Mouse (Mus musculus) stomach, embryonic 15.5 days (tissue): ENCODE measurements around the gene Prkag2. TPM values are rescaled to one million over a fixed set of nuclear protein-coding genes. Genes with fewer than 3 reads are reported as not detected.

Source experiments
- ATAC-seq: fragments of 200-750 bp; cut with Nextera tagmentation; 2 replicates; pipeline ENCODE4 v1.8.0; 2017; ENCODE audit warnings: low read depth, moderate number of reproducible peaks, moderate TSS enrichment; ENCODE audit not compliant: insufficient read depth, low FRiP score
- H3K27ac ChIP-seq: fragments of 300-500 bp; sonication (generic); 2 replicates; pipeline ENCODE4 v1.5.1; 2015; ENCODE audit warnings: mild to moderate bottlenecking, inconsistent platforms
- H3K27me3 ChIP-seq: fragments of 300-500 bp; sonication (generic); replicated peaks from 2 replicates; pipeline ENCODE4 v1.6.1; 2015; ENCODE audit warnings: inconsistent platforms
- H3K36me3 ChIP-seq: fragments of 300-500 bp; sonication (generic); 2 replicates; pipeline ENCODE4 v1.6.1; 2015; ENCODE audit warnings: inconsistent platforms
- H3K4me1 ChIP-seq: fragments of 300-500 bp; sonication (generic); 2 replicates; pipeline ENCODE4 v1.6.1; 2015; ENCODE audit warnings: inconsistent platforms
- H3K4me2 ChIP-seq: fragments of 300-500 bp; sonication (generic); 2 replicates; pipeline ENCODE4 v1.6.1; 2015; ENCODE audit warnings: mild to moderate bottlenecking, inconsistent platforms
- H3K4me3 ChIP-seq: fragments of 300-500 bp; sonication (generic); replicated peaks from 2 replicates; pipeline ENCODE4 v1.5.1; 2015; ENCODE audit warnings: inconsistent platforms
- H3K9ac ChIP-seq: fragments of 300-500 bp; sonication (generic); 2 replicates; pipeline ENCODE4 v1.6.1; 2015; ENCODE audit warnings: inconsistent platforms
- H3K9me3 ChIP-seq: fragments of 300-500 bp; sonication (generic); 2 replicates; pipeline ENCODE4 v1.6.1; 2016; ENCODE audit warnings: inconsistent platforms
- WGBS: fragments of 180-500 bp; shearing (Covaris S2); methylation state at CpG from one replicate; pipeline ENCODE4 v1.1.7; 2015; 5-methylcytosine and 5-hydroxymethylcytosine counted together
- polyA plus RNA-seq: library from polyadenylated mRNA; unstranded; fragments of >200 nt; fragmentation: Nextera tagmentation; extraction: Ambion mirVana; gene quantifications from 2 replicates; pipeline ENCODE4 v1.2.1, GENCODE M21; 2015

Prkag2 gene
- polyA plus RNA-seq, 1 experiment from 2014 or later: 41.3 TPM

DNA sequence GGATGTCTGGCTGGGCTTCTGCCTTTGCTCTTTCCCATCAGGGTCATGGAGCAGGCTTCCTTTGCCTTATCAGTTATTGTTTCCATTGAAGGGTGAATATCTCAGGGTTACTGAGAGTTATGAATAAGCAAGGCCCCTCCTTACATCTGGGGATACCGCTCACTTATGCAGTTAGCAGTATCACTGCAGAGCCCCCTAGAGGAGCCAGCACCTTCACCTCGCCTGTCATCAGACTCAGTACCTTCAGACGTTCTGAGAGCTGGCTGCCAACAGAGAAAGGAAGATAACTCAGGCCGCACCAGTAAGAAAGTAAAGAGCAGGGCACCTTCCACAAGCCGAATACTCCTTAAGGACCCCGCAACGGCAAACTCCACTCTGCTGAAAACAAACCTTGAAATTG, 125.3 kb downstream of the Prkag2 start:
- Histone ChIP-seq H3K27me3 (no peaks in the 10 kb centered on the region), H3K9ac (no peak overlapping the region), H3K9me3 (no peaks in the 10 kb centered on the region), H3K27ac (no peak overlapping the region), H3K36me3 (no peaks in the 10 kb centered on the region), H3K4me2 (no peak overlapping the region), H3K4me3 (no peak overlapping the region), H3K4me1 (0 out of 2 replicates have a peak, but pooled peaks cover 10% of the 10 kb centered on the region)
- no peak for ATAC-seq
- WGBS: 76% methylated on average over 7 of the region's 7 CpGs

- H3K9me3 ChIP-seq: no peaks in the 10 kb centered on the region
- H3K9ac ChIP-seq: no peak overlapping the region
- no peaks in the 10 kb centered on the region for H3K36me3 ChIP-seq
- 85% methylated on average over 9 of the region's 9 CpGs for WGBS
- H3K27ac ChIP-seq: no peak overlapping the region
- no peaks in the 10 kb centered on the region for H3K27me3 ChIP-seq
- H3K4me2 ChIP-seq: no peak overlapping the region
- H3K4me1 ChIP-seq: 0 out of 2 replicates have a peak, but pooled peaks cover 10% of the 10 kb centered on the region
- no peak overlapping the region for H3K4me3 ChIP-seq
- no peak for ATAC-seq
Measured at GRCm38 (mm10) chr5:24973672-24974225, 126.7 kb downstream of the Prkag2 start.

- Histone ChIP-seq H3K4me2 (no peak overlapping the region), H3K36me3 (no peaks in the 10 kb centered on the region), H3K9me3 (no peaks in the 10 kb centered on the region), H3K4me3 (no peak overlapping the region), H3K4me1 (0 out of 2 replicates have a peak, but pooled peaks cover 10% of the 10 kb centered on the region), H3K27ac (no peak overlapping the region), H3K27me3 (no peaks in the 10 kb centered on the region), H3K9ac (no peak overlapping the region)
- WGBS: 49% methylated on average over 13 of the region's 13 CpGs
- no peak for ATAC-seq
Measured at GRCm38 (mm10) chr5:24973228-24973627, 127.2 kb downstream of the Prkag2 start.

DNA sequence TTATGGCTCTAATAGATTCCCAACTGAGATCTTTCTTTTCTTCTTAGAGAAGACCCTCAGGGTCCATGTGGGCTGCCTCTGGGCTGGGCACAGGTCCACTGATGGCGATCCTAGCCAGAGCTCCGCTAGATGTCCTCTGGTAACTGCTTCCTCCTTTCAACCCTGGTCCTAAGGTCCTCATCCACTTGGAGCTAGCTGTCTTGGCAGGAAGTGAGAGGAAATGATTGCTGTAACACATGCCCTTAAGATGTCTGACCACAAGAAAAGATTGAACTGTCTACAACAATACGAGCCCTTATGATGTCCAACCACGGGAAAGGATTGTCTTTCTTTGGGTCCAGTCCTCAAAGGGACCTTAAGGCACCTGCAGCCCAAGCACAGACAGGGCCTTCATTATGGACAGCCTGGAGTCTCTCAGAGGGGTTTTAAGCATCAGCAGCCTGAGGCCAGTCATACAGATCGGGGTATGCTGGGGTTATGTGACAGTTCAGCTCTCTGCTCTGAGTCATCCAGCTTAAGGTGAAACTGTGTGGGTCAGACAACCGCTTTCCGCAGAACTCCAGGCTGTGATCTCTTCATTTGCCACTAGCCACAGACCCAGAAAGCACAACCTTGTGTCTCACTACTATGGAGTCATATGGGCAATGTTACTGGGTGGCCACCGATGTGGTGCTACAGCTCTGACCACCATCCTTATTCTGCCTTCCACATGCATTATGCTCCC, 129.7 kb downstream of the Prkag2 start:
- no peak overlapping the region for H3K27ac ChIP-seq
- H3K9me3 ChIP-seq: no peaks in the 10 kb centered on the region
- H3K27me3 ChIP-seq: no peaks in the 10 kb centered on the region
- H3K4me2 ChIP-seq: no peak overlapping the region
- 0 out of 2 replicates have a peak, but pooled peaks cover 5% of the 10 kb centered on the region for H3K4me1 ChIP-seq
- H3K36me3 ChIP-seq: no peaks in the 10 kb centered on the region
- no peak overlapping the region for H3K9ac ChIP-seq
- no peak for ATAC-seq
- H3K4me3 ChIP-seq: no peak overlapping the region
- 84% methylated on average over 8 of the region's 8 CpGs for WGBS

DNA sequence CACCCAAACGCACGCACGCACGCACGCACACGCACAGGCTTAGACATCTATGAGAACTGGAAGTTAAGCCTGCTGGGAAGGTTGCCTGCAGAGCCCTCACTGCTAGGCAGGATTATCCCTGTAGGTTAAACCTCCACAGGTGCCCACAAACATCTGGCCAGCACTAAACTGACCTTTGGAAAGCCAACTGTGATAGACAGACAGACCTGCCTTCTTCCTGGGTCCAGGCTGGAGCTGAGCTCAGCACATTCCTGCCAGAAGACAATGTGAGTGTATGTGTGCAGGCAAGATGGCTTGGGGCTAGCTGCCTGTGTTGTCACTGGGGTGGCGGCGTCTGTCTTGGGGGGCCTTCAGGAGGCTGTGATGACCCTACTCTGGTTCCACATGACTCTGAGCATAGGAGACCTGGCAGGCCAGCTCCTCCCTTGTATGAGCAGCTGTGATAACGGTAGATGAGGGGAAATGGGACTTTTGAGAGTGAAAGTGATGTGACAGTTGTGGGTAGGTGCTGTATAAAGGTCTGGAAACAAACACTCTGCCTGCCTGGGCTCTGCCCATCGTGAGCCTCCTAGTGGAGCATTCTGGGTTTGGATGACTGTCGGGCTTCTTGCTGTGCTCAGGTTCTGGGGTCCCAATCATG, 131.1 kb downstream of the Prkag2 start:
- H3K27ac ChIP-seq: peak overlapping the region; percentile 68

DNA sequence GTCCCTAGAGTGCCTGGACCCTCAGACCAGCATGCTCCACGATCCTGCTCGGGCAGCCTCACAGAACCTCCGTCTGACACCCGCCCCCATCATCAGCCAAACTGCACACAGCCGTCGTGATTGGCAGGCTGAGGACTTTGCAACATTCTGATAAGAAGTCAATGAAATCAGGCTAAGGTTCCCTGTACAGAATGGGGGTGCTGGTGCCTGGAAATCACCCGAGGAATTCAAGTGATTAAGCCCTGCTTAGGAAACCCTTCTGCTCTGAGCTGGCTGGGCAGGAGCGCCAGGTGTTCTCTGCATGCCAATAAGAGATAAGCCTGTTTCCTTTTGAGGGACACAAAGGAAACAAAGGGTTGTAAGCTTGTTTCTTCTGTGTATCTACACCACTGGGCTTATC, 131.7 kb downstream of the Prkag2 start:
- H3K36me3 ChIP-seq: no peaks in the 10 kb centered on the region
- 18% methylated on average over 8 of the region's 8 CpGs for WGBS
- peak; percentile 76 for ATAC-seq
- peak overlapping the region; percentile 68 for H3K27ac ChIP-seq
- no peaks in the 10 kb centered on the region for H3K9me3 ChIP-seq
- 0 out of 2 replicates have a peak, but pooled peaks cover 5% of the 10 kb centered on the region for H3K4me1 ChIP-seq
- H3K4me3 ChIP-seq: no peak overlapping the region
- H3K9ac ChIP-seq: no peak overlapping the region
- no peaks in the 10 kb centered on the region for H3K27me3 ChIP-seq
- H3K4me2 ChIP-seq: 0 out of 2 replicates have a peak overlapping the region, but pooled peaks have one; percentile 14

More for the DNA sequence above, 131.1 kb downstream of the Prkag2 start:
- Histone ChIP-seq H3K9me3 (no peaks in the 10 kb centered on the region), H3K4me2 (peak overlapping the region; percentile 30; the same call in 1 of the 2 replicates), H3K36me3 (no peaks in the 10 kb centered on the region), H3K4me1 (0 out of 2 replicates have a peak, but pooled peaks cover 5% of the 10 kb centered on the region), H3K9ac (no peak overlapping the region), H3K4me3 (no peak overlapping the region), H3K27me3 (no peaks in the 10 kb centered on the region)
- WGBS: 55% methylated on average over 11 of the region's 11 CpGs
- ATAC-seq: peak; percentile 28

DNA sequence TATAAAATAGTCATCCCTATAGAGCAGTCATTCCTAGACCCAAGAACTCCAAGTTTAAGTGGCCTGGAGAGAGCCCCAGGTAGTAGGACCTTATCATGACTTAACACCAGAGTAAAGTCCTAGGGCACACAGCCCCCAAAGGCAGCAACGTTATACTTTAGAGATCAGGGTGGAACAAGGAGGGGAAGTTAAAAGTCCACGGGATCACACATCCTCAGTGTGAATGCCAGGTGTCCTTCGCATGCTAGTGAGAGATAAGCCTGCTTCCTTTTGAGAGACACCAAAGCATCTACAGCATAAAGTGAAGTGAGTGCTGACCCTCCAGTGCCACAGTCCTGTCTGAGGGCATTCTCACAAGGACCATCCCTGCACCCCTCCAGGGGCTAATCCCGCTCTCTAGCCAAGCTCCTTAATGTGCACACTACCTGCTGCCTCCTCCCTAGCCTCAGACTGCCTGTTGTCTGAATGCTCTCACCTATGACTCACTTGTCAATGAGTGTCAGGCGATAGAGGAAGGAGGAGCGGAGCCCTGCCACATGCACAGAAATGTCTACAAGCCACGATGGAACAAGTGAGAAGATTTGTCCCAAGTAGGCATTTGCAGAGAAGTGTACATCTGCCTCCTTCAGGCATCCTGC, 132.4 kb downstream of the Prkag2 start:
- no peak overlapping the region for H3K4me3 ChIP-seq
- H3K4me2 ChIP-seq: 0 out of 2 replicates have a peak overlapping the region, but pooled peaks have one; percentile 14
- no peak for ATAC-seq
- H3K4me1 ChIP-seq: 0 out of 2 replicates have a peak, but pooled peaks cover under 1% of the 10 kb centered on the region
- H3K27me3 ChIP-seq: no peaks in the 10 kb centered on the region
- 46% methylated on average over 7 of the region's 7 CpGs for WGBS
- no peak overlapping the region for H3K9ac ChIP-seq
- H3K9me3 ChIP-seq: no peaks in the 10 kb centered on the region
- no peaks in the 10 kb centered on the region for H3K36me3 ChIP-seq
- H3K27ac ChIP-seq: peak overlapping the region; percentile 68; the same call in 1 of the 2 replicates

DNA sequence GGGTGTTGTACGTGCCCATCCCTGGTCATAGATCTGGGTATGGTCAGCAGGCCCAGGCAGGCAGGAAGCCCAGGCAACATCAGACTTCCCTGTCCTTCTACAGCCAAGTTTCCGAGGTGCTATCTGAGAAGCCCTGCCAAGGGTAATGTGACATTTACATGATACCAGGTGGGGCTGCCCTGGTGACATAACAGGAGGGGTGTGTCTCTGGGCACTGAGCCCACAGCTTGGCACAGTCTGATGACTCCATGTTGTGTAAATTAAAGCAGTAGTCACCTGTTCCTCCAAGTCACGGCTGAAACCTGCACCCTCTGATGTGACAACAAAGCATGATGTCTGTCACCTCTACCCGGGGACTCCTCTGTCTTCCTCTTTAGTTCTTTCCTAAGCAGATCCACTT, 136.7 kb downstream of the Prkag2 start:
- no peak overlapping the region for H3K4me3 ChIP-seq
- H3K27ac ChIP-seq: no peak overlapping the region
- no peak overlapping the region for H3K4me2 ChIP-seq
- H3K9ac ChIP-seq: no peak overlapping the region
- no peaks in the 10 kb centered on the region for H3K9me3 ChIP-seq
- H3K27me3 ChIP-seq: no peaks in the 10 kb centered on the region
- WGBS: 66% methylated on average over 4 of the region's 4 CpGs
- no peaks in the 10 kb centered on the region for H3K36me3 ChIP-seq
- no peaks in the 10 kb centered on the region for H3K4me1 ChIP-seq
- ATAC-seq: no peak

DNA sequence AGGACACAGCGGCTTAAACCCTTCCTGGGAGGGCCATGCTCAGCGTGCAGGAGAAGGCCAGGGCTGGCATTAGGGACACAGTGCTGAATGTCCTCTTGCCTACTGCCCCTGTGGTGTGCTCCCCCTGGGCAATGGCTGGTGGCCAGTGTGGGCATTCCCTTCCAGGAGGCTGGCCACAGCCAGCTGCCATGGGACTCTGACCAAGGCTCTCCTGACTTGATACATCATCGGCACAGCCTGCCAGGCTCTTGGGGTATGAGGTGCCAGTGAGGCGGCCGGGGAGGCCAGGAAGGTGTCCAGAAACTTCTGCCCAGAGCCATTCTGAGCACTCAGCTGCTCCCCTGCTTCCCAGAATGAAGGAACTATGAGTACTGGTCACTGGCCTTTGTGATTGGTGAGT, 139.7 kb downstream of the Prkag2 start:
- no peaks in the 10 kb centered on the region for H3K4me1 ChIP-seq
- no peak overlapping the region for H3K9ac ChIP-seq
- H3K27me3 ChIP-seq: no peaks in the 10 kb centered on the region
- no peaks in the 10 kb centered on the region for H3K9me3 ChIP-seq
- no peaks in the 10 kb centered on the region for H3K36me3 ChIP-seq
- H3K27ac ChIP-seq: no peak overlapping the region
- H3K4me3 ChIP-seq: no peak overlapping the region
- no peak for ATAC-seq
- H3K4me2 ChIP-seq: no peak overlapping the region
- WGBS: 88% methylated on average over 5 of the region's 5 CpGs

DNA sequence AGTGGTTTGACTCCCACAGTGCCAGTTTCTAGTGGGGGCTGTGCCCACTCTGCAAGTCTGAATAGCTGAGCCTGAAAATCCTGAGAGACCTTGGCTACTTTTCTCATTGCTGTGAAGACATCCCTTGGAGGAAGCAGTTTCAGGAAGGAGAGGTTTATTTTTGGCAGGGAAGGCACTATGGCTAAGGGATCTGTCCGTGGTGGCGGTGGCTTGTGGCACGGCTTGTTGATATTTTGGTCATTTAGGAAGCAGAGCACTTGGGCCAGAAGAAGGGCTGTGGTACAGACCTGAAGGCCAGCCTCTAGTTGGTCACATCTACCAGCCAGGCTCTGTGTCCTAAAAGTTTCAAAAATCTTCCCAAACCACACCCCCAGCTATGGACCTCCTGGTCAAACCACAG, 140.7 kb downstream of the Prkag2 start:
- H3K9ac ChIP-seq: no peak overlapping the region
- H3K27me3 ChIP-seq: no peaks in the 10 kb centered on the region
- H3K27ac ChIP-seq: no peak overlapping the region
- H3K9me3 ChIP-seq: no peaks in the 10 kb centered on the region
- H3K4me2 ChIP-seq: no peak overlapping the region
- WGBS: 74% methylated on average over 3 of the region's 3 CpGs
- no peak overlapping the region for H3K4me3 ChIP-seq
- ATAC-seq: no peak
- no peaks in the 10 kb centered on the region for H3K36me3 ChIP-seq
- H3K4me1 ChIP-seq: no peaks in the 10 kb centered on the region

- H3K4me1 ChIP-seq: no peaks in the 10 kb centered on the region
- no peak overlapping the region for H3K4me3 ChIP-seq
- H3K36me3 ChIP-seq: no peaks in the 10 kb centered on the region
- H3K9me3 ChIP-seq: no peaks in the 10 kb centered on the region
- no peak overlapping the region for H3K9ac ChIP-seq
- H3K27ac ChIP-seq: no peak overlapping the region
- 82% methylated on average over 5 of the region's 5 CpGs for WGBS
- no peak overlapping the region for H3K4me2 ChIP-seq
- no peaks in the 10 kb centered on the region for H3K27me3 ChIP-seq
- no peak for ATAC-seq
Measured at GRCm38 (mm10) chr5:24958596-24958995, 141.8 kb downstream of the Prkag2 start.

DNA sequence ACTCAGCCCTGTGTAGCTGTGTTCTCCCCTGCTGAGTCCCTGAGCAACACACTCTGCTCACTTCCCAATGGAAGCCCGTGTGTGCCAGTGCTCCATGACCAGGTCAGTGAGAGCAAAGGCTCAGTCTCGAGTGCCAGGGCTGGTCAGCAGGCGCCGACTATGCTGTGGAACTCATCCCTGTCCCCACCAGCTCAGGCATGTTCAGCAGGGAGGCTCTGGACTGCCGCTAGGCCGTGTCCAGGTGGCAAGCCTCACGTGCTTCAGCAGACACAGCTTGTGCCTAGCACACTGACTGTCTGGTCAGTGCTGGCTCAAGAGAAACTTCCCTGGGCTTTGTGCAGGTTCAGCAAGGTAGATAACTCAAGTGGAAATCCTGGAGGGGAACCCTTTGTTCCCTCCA, 143.6 kb downstream of the Prkag2 start:
- Histone ChIP-seq H3K4me1 (no peaks in the 10 kb centered on the region), H3K9ac (no peak overlapping the region), H3K9me3 (no peaks in the 10 kb centered on the region), H3K27me3 (no peaks in the 10 kb centered on the region), H3K4me2 (no peak overlapping the region), H3K36me3 (no peaks in the 10 kb centered on the region), H3K27ac (no peak overlapping the region), H3K4me3 (no peak overlapping the region)
- WGBS: 89% methylated on average over 7 of the region's 7 CpGs
- no peak for ATAC-seq
